Mouse (Mus musculus): ENCODE results near the gene Filip1l.

- TF ChIP-seq CTCF (IDR thresholded peaks at IDR 0.05; ENCODE audit: insufficient read depth, low read length) (no peak), POLR2A (IDR thresholded peaks at IDR 0.05; ENCODE audit: borderline replicate concordance, extremely low read depth, low read depth, low read length) (no peak)
These were observed 38.7 kb upstream of the Filip1l start for GRCm38 (mm10) chr16:57314236-57314635.

All from lung, adult 2 months (tissue).